Mouse (Mus musculus): ENCODE data around the gene Vgf. TPM values are rescaled to one million over a fixed set of nuclear protein-coding genes. Genes with fewer than 3 reads are reported as not detected.
A peak's percentile ranks its signal among the peaks of the same experiment; 100 is the strongest.

The Vgf gene
- polyA plus RNA-seq, 1 experiment from 2014 or later: 17.0 TPM

DNA sequence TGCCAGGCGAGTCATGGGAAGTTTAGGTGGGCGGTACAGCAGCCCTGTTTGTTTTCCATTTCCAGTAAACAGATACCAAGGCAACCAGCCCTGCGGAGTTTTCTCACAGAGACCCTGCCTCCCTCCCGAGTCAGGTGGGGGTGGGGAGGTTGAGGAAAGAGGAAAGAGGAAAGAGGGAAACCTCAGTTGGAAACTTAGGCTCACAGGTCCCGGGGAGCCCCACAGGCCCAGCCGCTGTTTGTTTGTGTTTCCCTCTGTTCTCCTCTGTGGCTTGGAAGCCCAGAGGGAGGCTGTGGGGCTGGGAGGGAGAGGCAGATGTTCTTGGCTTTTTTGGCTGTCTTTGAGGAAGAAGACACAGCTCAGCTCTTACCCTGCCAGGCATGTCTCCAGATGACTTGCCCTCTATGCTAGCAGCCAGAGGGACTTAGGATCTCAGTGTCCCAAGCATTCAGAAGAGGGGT lies 48.0 kb downstream of the Vgf start:
- no peaks in the 10 kb centered on the region for H3K9me3 ChIP-seq (ENCODE audit: control insufficient read depth, low read length)
- H3K36me3 ChIP-seq (ENCODE audit: control insufficient read depth, insufficient read depth, low read length): no peaks in the 10 kb centered on the region
- H3K4me3 ChIP-seq (ENCODE audit: low read length): no peak overlapping the region
- H3K9ac ChIP-seq (ENCODE audit: low read depth, low read length): no peak overlapping the region
- H3K4me2 ChIP-seq (ENCODE audit: low read length): no peak overlapping the region
- WGBS: 24% methylated on average over 6 of the region's 6 CpGs
- no peak overlapping the region for H3K27ac ChIP-seq (ENCODE audit: low read depth, low read length)
- ATAC-seq: no peak
- H3K4me1 ChIP-seq (ENCODE audit: control insufficient read depth, insufficient read depth, low read depth, low read length): peaks cover 16% of the 10 kb centered on the region
- no peaks in the 10 kb centered on the region for H3K27me3 ChIP-seq (replicated peaks; ENCODE audit: control insufficient read depth, insufficient read depth, low read length)

DNA sequence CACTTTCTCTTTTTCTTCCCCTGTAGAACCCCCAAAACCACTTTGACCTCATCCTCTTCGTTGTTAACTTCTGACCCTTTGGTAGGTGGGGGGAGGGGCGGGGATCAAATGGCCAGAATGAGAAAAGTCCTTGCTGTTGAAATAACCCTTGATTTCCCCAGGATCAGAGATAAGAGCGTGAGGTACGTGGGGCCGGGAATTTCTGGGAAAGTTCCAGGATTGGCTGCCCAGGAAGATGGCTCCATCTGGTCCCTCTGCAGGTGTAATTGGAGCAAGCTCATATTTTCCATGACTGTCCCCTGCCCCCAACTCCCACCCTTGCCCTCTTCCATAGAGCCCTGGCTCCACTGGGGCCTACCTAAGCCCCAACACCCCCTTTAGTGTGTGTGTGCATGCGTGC lies 49.5 kb downstream of the Vgf start:
- Histone ChIP-seq H3K4me3 (ENCODE audit: low read length) (no peak overlapping the region), H3K27me3 (replicated peaks; ENCODE audit: control insufficient read depth, insufficient read depth, low read length) (no peaks in the 10 kb centered on the region), H3K36me3 (ENCODE audit: control insufficient read depth, insufficient read depth, low read length) (no peaks in the 10 kb centered on the region), H3K27ac (ENCODE audit: low read depth, low read length) (no peak overlapping the region), H3K9me3 (ENCODE audit: control insufficient read depth, low read length) (no peaks in the 10 kb centered on the region), H3K9ac (ENCODE audit: low read depth, low read length) (no peak overlapping the region), H3K4me1 (ENCODE audit: control insufficient read depth, insufficient read depth, low read depth, low read length) (peaks cover 16% of the 10 kb centered on the region), H3K4me2 (ENCODE audit: low read length) (no peak overlapping the region)
- WGBS: 77% methylated on average over 6 of the region's 6 CpGs
- no peak for ATAC-seq

DNA sequence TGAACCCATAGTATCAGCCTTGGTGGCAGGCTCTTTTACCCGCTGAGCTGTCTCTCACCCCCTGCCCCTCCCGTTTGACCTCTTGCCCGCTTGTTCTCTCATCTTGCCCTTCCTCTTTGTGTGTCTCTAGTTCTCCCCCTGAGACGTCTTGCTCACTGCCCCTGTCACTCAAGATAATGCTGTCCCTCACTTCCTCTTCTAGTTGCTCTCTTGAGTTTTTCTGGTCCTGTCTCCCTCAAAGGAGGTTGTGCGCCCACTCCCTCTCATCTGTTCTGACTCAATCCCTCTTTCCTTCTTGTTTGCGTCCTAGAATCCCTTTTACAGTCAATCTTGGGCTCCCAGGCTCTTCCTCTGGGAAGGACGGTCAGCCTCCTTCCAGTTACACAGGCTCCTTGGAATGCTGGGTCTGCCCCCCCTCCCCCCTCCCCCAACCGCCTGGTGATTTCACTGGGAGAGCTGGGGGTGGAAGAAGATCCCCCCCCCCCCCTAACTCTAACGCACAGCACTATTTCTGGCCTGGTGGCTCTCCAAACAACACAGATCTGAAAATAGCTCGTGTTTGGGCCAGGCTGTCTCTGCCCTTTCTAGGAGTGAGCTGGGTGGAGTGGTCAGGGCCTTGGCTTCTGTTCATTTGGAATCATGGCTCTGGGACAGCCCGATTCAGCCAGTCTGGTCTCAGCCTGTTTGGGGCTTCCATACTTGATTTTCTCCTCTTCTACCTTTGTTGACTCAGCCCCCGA lies 50.2 kb downstream of the Vgf start:
- ATAC-seq: no peak
- WGBS: 50% methylated on average over 12 of the region's 12 CpGs
- Histone ChIP-seq H3K4me2 (ENCODE audit: low read length) (no peak overlapping the region), H3K27me3 (replicated peaks; ENCODE audit: control insufficient read depth, insufficient read depth, low read length) (no peaks in the 10 kb centered on the region), H3K4me3 (ENCODE audit: low read length) (no peak overlapping the region), H3K9ac (ENCODE audit: low read depth, low read length) (no peak overlapping the region), H3K4me1 (ENCODE audit: control insufficient read depth, insufficient read depth, low read depth, low read length) (peaks cover 16% of the 10 kb centered on the region), H3K27ac (ENCODE audit: low read depth, low read length) (no peak overlapping the region), H3K36me3 (ENCODE audit: control insufficient read depth, insufficient read depth, low read length) (no peaks in the 10 kb centered on the region), H3K9me3 (ENCODE audit: control insufficient read depth, low read length) (no peaks in the 10 kb centered on the region)

DNA sequence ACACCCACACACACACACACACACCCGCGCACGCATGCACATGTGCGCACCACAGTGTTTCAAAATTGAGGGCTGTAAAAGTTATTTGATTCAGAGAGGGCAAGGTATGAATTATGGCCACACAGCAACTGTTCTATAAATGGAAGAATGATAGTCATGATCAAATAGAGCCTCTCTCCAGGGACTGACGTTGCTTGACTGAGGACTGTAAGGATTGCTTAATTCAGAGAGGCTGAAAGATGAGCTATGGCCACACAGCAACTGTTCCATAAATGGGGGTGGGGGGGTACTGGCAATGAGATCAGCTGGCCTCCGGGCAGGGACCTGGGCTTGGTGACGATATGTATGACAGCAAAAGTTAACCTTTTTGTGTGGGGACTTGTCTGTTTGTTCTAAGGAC lies 51.0 kb downstream of the Vgf start:
- Histone ChIP-seq H3K9me3 (ENCODE audit: control insufficient read depth, low read length) (no peaks in the 10 kb centered on the region), H3K4me3 (ENCODE audit: low read length) (no peak overlapping the region), H3K27me3 (replicated peaks; ENCODE audit: control insufficient read depth, insufficient read depth, low read length) (no peaks in the 10 kb centered on the region), H3K36me3 (ENCODE audit: control insufficient read depth, insufficient read depth, low read length) (no peaks in the 10 kb centered on the region), H3K27ac (ENCODE audit: low read depth, low read length) (no peak overlapping the region), H3K4me1 (ENCODE audit: control insufficient read depth, insufficient read depth, low read depth, low read length) (peaks cover 11% of the 10 kb centered on the region), H3K9ac (ENCODE audit: low read depth, low read length) (no peak overlapping the region), H3K4me2 (ENCODE audit: low read length) (no peak overlapping the region)
- ATAC-seq: no peak
- 86% methylated on average over 7 of the region's 7 CpGs for WGBS

DNA sequence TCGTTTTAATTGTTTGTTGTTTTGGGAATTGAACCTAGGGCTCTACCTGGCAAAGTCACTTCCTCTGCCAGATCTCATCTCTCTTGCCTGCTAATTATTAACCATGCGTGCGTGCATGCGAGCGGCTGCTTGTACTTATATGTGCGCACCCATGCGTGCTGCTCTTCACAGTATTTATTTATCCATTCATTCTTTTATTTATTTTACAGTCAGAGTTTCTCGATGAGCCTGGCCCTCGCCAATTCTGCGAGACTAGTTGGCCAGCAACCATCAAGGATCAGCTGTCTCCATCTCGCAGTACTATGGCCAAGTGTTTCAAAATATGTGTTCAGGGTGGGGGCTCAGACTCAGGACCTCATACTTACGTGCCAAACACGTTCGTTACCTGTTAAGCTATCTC lies 51.8 kb downstream of the Vgf start:
- 85% methylated on average over 14 of the region's 14 CpGs for WGBS
- no peak for ATAC-seq
- no peaks in the 10 kb centered on the region for H3K9me3 ChIP-seq (ENCODE audit: control insufficient read depth, low read length)
- no peak overlapping the region for H3K4me3 ChIP-seq (ENCODE audit: low read length)
- no peak overlapping the region for H3K9ac ChIP-seq (ENCODE audit: low read depth, low read length)
- no peaks in the 10 kb centered on the region for H3K36me3 ChIP-seq (ENCODE audit: control insufficient read depth, insufficient read depth, low read length)
- peaks cover 5% of the 10 kb centered on the region; the same call in 1 of the 2 replicates for H3K4me1 ChIP-seq (ENCODE audit: control insufficient read depth, insufficient read depth, low read depth, low read length)
- no peaks in the 10 kb centered on the region for H3K27me3 ChIP-seq (replicated peaks; ENCODE audit: control insufficient read depth, insufficient read depth, low read length)
- H3K4me2 ChIP-seq (ENCODE audit: low read length): no peak overlapping the region
- no peak overlapping the region for H3K27ac ChIP-seq (ENCODE audit: low read depth, low read length)

DNA sequence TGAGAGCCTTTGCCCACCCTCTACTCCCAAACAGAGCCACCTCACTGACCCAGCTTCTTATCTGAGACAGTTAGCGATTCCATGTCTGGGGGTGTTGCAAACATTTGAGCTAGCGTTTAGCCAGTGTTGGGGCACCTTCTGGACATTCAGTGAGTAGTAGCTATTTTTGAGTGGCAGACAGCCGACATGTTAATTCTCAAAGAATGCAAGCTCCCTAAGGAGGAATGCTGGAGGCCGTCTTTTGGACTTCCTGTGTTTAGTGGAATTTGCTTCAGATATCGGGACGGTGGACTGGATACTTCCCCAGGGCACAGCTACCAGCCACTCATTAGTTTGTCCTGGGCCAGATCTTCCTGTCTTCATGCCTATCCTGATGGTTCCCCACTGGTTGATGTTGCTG lies 52.4 kb downstream of the Vgf start:
- H3K27me3 ChIP-seq (replicated peaks; ENCODE audit: control insufficient read depth, insufficient read depth, low read length): no peaks in the 10 kb centered on the region
- H3K36me3 ChIP-seq (ENCODE audit: control insufficient read depth, insufficient read depth, low read length): no peaks in the 10 kb centered on the region
- no peak overlapping the region for H3K27ac ChIP-seq (ENCODE audit: low read depth, low read length)
- no peak overlapping the region for H3K4me2 ChIP-seq (ENCODE audit: low read length)
- H3K4me1 ChIP-seq (ENCODE audit: control insufficient read depth, insufficient read depth, low read depth, low read length): peaks cover 5% of the 10 kb centered on the region; the same call in 1 of the 2 replicates
- H3K9me3 ChIP-seq (ENCODE audit: control insufficient read depth, low read length): no peaks in the 10 kb centered on the region
- H3K4me3 ChIP-seq (ENCODE audit: low read length): no peak overlapping the region
- no peak for ATAC-seq
- 78% methylated on average over 6 of the region's 6 CpGs for WGBS
- no peak overlapping the region for H3K9ac ChIP-seq (ENCODE audit: low read depth, low read length)

DNA sequence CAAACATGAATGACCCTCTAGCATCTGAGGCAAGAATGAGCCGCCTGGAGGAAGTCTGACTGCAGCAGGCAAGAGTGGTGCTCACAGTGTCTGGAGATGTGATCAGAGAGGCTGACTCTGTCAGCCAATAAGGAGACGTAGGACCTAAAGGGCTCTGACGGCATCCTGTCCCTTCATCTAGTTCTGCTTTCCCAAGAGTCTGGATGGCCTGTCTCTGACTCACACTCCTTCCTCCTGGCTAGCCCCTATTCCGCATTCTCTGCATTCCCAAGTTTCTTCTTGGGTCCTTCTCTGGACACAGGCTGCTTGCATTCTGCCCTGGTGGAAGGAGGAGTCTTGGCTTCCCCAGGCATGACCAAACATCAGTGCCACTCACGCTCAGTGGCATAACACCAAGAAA lies 53.7 kb downstream of the Vgf start:
- Histone ChIP-seq H3K9ac (ENCODE audit: low read depth, low read length) (no peak overlapping the region), H3K9me3 (ENCODE audit: control insufficient read depth, low read length) (no peaks in the 10 kb centered on the region), H3K4me1 (ENCODE audit: control insufficient read depth, insufficient read depth, low read depth, low read length) (no peaks in the 10 kb centered on the region), H3K27me3 (replicated peaks; ENCODE audit: control insufficient read depth, insufficient read depth, low read length) (no peaks in the 10 kb centered on the region), H3K4me3 (ENCODE audit: low read length) (no peak overlapping the region), H3K4me2 (ENCODE audit: low read length) (no peak overlapping the region), H3K36me3 (ENCODE audit: control insufficient read depth, insufficient read depth, low read length) (no peaks in the 10 kb centered on the region), H3K27ac (ENCODE audit: low read depth, low read length) (no peak overlapping the region)
- 77% methylated on average over 5 of the region's 5 CpGs for WGBS
- no peak for ATAC-seq

MicroRNAs encoded within 50 kb of the gene (microRNA counts, 519-probe panel; counts per million panel counts)
- 786 counts per million, percentile 4 among the panel's probes with 10 or more counts for microRNA mmu-miR-702

Small RNAs within 50 kb of the gene (microRNA-seq; reads per million reads assigned to microRNA genes)
- gene Mir702: 50.8 reads per million, percentile 41 among the genes with 10 or more reads in this experiment

Other genes with a start within 250 kb of the Vgf start
- gene Col26a1, start 143.2 kb upstream of the Vgf start, polyA plus RNA-seq (2015; fragmentation: Nextera tagmentation; extraction: Ambion mirVana): 35.9 and 39.1 TPM in 2 replicates
- gene Ift22, start 118.2 kb upstream of the Vgf start, polyA plus RNA-seq (2015; fragmentation: Nextera tagmentation; extraction: Ambion mirVana): 136 and 142 TPM in 2 replicates
- gene Fis1, start 73.1 kb upstream of the Vgf start, polyA plus RNA-seq (2015; fragmentation: Nextera tagmentation; extraction: Ambion mirVana): 370 and 382 TPM in 2 replicates
- gene Cldn15, start 59.8 kb upstream of the Vgf start, polyA plus RNA-seq (2015; fragmentation: Nextera tagmentation; extraction: Ambion mirVana): 0.16 and 0.30 TPM in 2 replicates
- 36.3 and 39.7 TPM in 2 replicates for gene Plod3, start 39.4 kb upstream of the Vgf start, polyA plus RNA-seq (2015; fragmentation: Nextera tagmentation; extraction: Ambion mirVana)
- gene Znhit1, start 38.4 kb upstream of the Vgf start, polyA plus RNA-seq (2015; fragmentation: Nextera tagmentation; extraction: Ambion mirVana): 144 and 156 TPM in 2 replicates
- 242 and 260 TPM in 2 replicates for gene Ap1s1, start 19.7 kb downstream of the Vgf start, polyA plus RNA-seq (2015; fragmentation: Nextera tagmentation; extraction: Ambion mirVana)
- 0.14 TPM in 1 of 2 replicates, not detected in the other for gene Serpine1, start 45.9 kb downstream of the Vgf start, polyA plus RNA-seq (2015; fragmentation: Nextera tagmentation; extraction: Ambion mirVana)
- 1.8 and 2.3 TPM in 2 replicates for gene Trim56, start 89.8 kb downstream of the Vgf start, polyA plus RNA-seq (2015; fragmentation: Nextera tagmentation; extraction: Ambion mirVana)
- not detected in 2 replicates for gene Muc3, start 122.9 kb downstream of the Vgf start, polyA plus RNA-seq (2015; fragmentation: Nextera tagmentation; extraction: Ambion mirVana)
- gene Muc3a, start 186.0 kb downstream of the Vgf start, polyA plus RNA-seq (2015; fragmentation: Nextera tagmentation; extraction: Ambion mirVana): 0.51 and 0.55 TPM in 2 replicates